Mouse (Mus musculus) urinary bladder, postnatal 10 days (tissue): ENCODE measurements around the gene Art2b.
"Not testable (repeated sequence)": the region's sequence is repeated elsewhere in the genome, so short reads cannot be mapped to it uniquely, and the experiment has no call there.

Experiments used
- DNase-seq: peaks from one replicate; pipeline ENCODE4 v3.0.0; 2022; ENCODE audit warnings: low spot score

Art2b gene

GRCm38 (mm10) chr7:101559393-101559792, 26.0 kb downstream of the Art2b start:
- not testable (repeated sequence) for DNase-seq

GRCm38 (mm10) chr7:101557391-101557790, 28.0 kb downstream of the Art2b start:
- no peak for DNase-seq

- DNase-seq: not testable (repeated sequence)
Observed at GRCm38 (mm10) chr7:101555473-101555872, 29.9 kb downstream of the Art2b start.

- DNase-seq: no peak
Observed at GRCm38 (mm10) chr7:101551530-101551929, 33.9 kb downstream of the Art2b start.

- DNase-seq: no peak
Observed at GRCm38 (mm10) chr7:101550686-101551485, 34.5 kb downstream of the Art2b start.

- no peak for DNase-seq
Observed at GRCm38 (mm10) chr7:101549266-101549665, 36.1 kb downstream of the Art2b start.

GRCm38 (mm10) chr7:101547651-101548050, 37.7 kb downstream of the Art2b start:
- DNase-seq: no peak

GRCm38 (mm10) chr7:101541734-101542133, 43.7 kb downstream of the Art2b start:
- no peak for DNase-seq

GRCm38 (mm10) chr7:101541132-101541531, 44.3 kb downstream of the Art2b start:
- no peak for DNase-seq

GRCm38 (mm10) chr7:101540684-101541083, 44.7 kb downstream of the Art2b start:
- no peak for DNase-seq

- no peak for DNase-seq
Observed at GRCm38 (mm10) chr7:101539774-101540173, 45.6 kb downstream of the Art2b start.

- no peak for DNase-seq
Observed at GRCm38 (mm10) chr7:101538141-101538933, 47.1 kb downstream of the Art2b start.

GRCm38 (mm10) chr7:101537541-101537940, 47.9 kb downstream of the Art2b start:
- no peak for DNase-seq

- no peak for DNase-seq
Observed at GRCm38 (mm10) chr7:101535517-101535916, 49.9 kb downstream of the Art2b start.

- DNase-seq: no peak
Observed at GRCm38 (mm10) chr7:101535102-101535501, 50.3 kb downstream of the Art2b start.

- no peak for DNase-seq
Observed at GRCm38 (mm10) chr7:101534428-101534827, 51.0 kb downstream of the Art2b start.
